ENCODE assay signal across 8 mouse cellular contexts in genomic region chr11:103142441-103143182, GRCm38 (mm10). TPM values are rescaled to one million over a fixed set of nuclear protein-coding genes. Genes with fewer than 3 reads are reported as not detected.
DNase-seq lines count a peak whose midpoint lies in the region; ATAC-seq and TF ChIP-seq lines count a peak whose summit lies in the region.

No protein-coding gene starts in this region.

- peaks cover 13% of the 10 kb centered on the region; the same call in 1 of the 2 replicates for H3K36me3 ChIP-seq in forebrain, embryonic 14.5 days (ENCODE audit: control insufficient read depth, insufficient read depth, low read length)
- H3K36me3 ChIP-seq in hindbrain, embryonic 12.5 days, result peaks cover 14% of the 10 kb centered on the region; the same call in 1 of the 2 replicates

- H3K9me3 ChIP-seq in forebrain, embryonic 14.5 days (replicated peaks; ENCODE audit: control insufficient read depth, low read length), result no peaks in the 10 kb centered on the region
- no peaks in the 10 kb centered on the region for H3K9me3 ChIP-seq in hindbrain, embryonic 12.5 days (replicated peaks)

- no peak for TF ChIP-seq CTCF in lung, adult 2 months (IDR thresholded peaks at IDR 0.05; ENCODE audit: insufficient read depth, low read length)
- no peak for TF ChIP-seq CTCF in olfactory bulb, adult 2 months (IDR thresholded peaks at IDR 0.05; ENCODE audit: insufficient read depth, low read depth, low read length)

- peak; percentile 90 for ATAC-seq in cerebellum, adult (ENCODE audit: insufficient number of reproducible peaks, low FRiP score, low TSS enrichment)
- ATAC-seq in forebrain, embryonic 14.5 days, result peak; percentile 97
- peak; percentile 81 for ATAC-seq in hindbrain, embryonic 12.5 days (ENCODE audit: low FRiP score)

- WGBS in forebrain, embryonic 14.5 days, result 29% methylated on average over 8 of the region's 8 CpGs
- 32% methylated on average over 8 of the region's 8 CpGs for WGBS in hindbrain, embryonic 12.5 days
- WGBS in lung, adult 2 months, result 12% methylated on average over 8 of the region's 8 CpGs
- 9% methylated on average over 8 of the region's 8 CpGs for WGBS in olfactory bulb, adult 2 months

- peak overlapping the region; percentile 92 for H3K27ac ChIP-seq in forebrain, embryonic 14.5 days (ENCODE audit: low read depth, low read length)
- H3K27ac ChIP-seq in hindbrain, embryonic 12.5 days, result peak overlapping the region; percentile 76
- peak overlapping the region; percentile 95 for H3K27ac ChIP-seq in olfactory bulb, adult 2 months (ENCODE audit: insufficient read depth, low read depth, low read length)

- TF ChIP-seq POLR2A in lung, adult 2 months (IDR thresholded peaks at IDR 0.05; ENCODE audit: borderline replicate concordance, extremely low read depth, low read depth, low read length), result no peak; the same call in 1 of the 2 replicates
- peak; percentile 46; the same call in 1 of the 2 replicates for TF ChIP-seq POLR2A in olfactory bulb, adult 2 months (IDR thresholded peaks at IDR 0.05; ENCODE audit: insufficient read depth, low read depth, low read length)

- peak overlapping the region; percentile 23 for H3K4me3 ChIP-seq in forebrain, embryonic 14.5 days (ENCODE audit: low read depth, low read length)
- peak overlapping the region; percentile 11 for H3K4me3 ChIP-seq in hindbrain, embryonic 12.5 days
- H3K4me3 ChIP-seq in lung, adult 2 months (replicated peaks; ENCODE audit: extremely low read depth, low read depth, low read length), result peak overlapping the region; percentile 31
- H3K4me3 ChIP-seq in olfactory bulb, adult 2 months (ENCODE audit: insufficient read depth, low read depth, low read length), result peak overlapping the region; percentile 53

- peak; percentile 92 for DNase-seq in Muller cell, postnatal 12 days (ENCODE audit: inconsistent ontology term)
- peak; percentile 95 for DNase-seq in forebrain, embryonic 14.5 days (ENCODE audit: low spot score)
- peak; percentile 95 for DNase-seq in layer of hippocampus, adult 9-11 months
- DNase-seq in lung, adult 2 months, result peak; percentile 70
- no peak for DNase-seq in B cell, adult 2 months

- H3K27me3 ChIP-seq in forebrain, embryonic 14.5 days (replicated peaks; ENCODE audit: control insufficient read depth, insufficient read depth, low read length), result no peaks in the 10 kb centered on the region
- no peaks in the 10 kb centered on the region for H3K27me3 ChIP-seq in hindbrain, embryonic 12.5 days

- peaks cover 9% of the 10 kb centered on the region for H3K4me1 ChIP-seq in forebrain, embryonic 14.5 days (ENCODE audit: control insufficient read depth, insufficient read depth, low read length)
- peaks cover 32% of the 10 kb centered on the region for H3K4me1 ChIP-seq in hindbrain, embryonic 12.5 days
- peaks cover 22% of the 10 kb centered on the region for H3K4me1 ChIP-seq in lung, adult 2 months (ENCODE audit: control insufficient read depth, insufficient read depth, low read length)
- H3K4me1 ChIP-seq in olfactory bulb, adult 2 months (ENCODE audit: control insufficient read depth, insufficient read depth, low read length), result peaks cover 34% of the 10 kb centered on the region

- H3K4me2 ChIP-seq in forebrain, embryonic 14.5 days (ENCODE audit: low read length), result peak overlapping the region; percentile 51
- peak overlapping the region; percentile 48 for H3K4me2 ChIP-seq in hindbrain, embryonic 12.5 days (replicated peaks)

- peak overlapping the region; percentile 64 for H3K9ac ChIP-seq in forebrain, embryonic 14.5 days (ENCODE audit: low read length)
- peak overlapping the region; percentile 50 for H3K9ac ChIP-seq in hindbrain, embryonic 12.5 days

RNA-seq across cellular contexts. Expression of gene Hexim2, which starts 10.4 kb away (rescaled TPM):
- polyA plus RNA-seq in forebrain, embryonic 14.5 days (2014; fragmentation: Nextera tagmentation; extraction: Ambion mirVana), result 9.6 and 13.4 TPM in 2 replicates
- polyA plus RNA-seq in hindbrain, embryonic 12.5 days (2016; fragmentation: Nextera tagmentation; extraction: Ambion mirVana), result 12.0 and 12.9 TPM in 2 replicates
- 2.9 and 4.7 TPM in 2 replicates for polyA plus RNA-seq in lung, adult 2 months (2012; rRNA removed)
- not detected in 2 replicates for polyA plus RNA-seq in olfactory bulb, adult 2 months (2012; ENCODE audit: insufficient read depth, insufficient read length, low replicate concordance, missing spikeins)

RNA-seq across cellular contexts. Expression of gene Hexim1, which starts 26.6 kb away (rescaled TPM):
- 4.8 and 5.4 TPM in 2 replicates for polyA plus RNA-seq in forebrain, embryonic 14.5 days (2014; fragmentation: Nextera tagmentation; extraction: Ambion mirVana)
- 3.8 and 4.0 TPM in 2 replicates for polyA plus RNA-seq in hindbrain, embryonic 12.5 days (2016; fragmentation: Nextera tagmentation; extraction: Ambion mirVana)
- polyA plus RNA-seq in lung, adult 2 months (2012; rRNA removed), result 15.2 and 16.0 TPM in 2 replicates
- polyA plus RNA-seq in olfactory bulb, adult 2 months (2012; ENCODE audit: insufficient read depth, insufficient read length, low replicate concordance, missing spikeins), result not detected in 2 replicates

RNA-seq across cellular contexts. Expression of gene Fmnl1, which starts 28.3 kb away (rescaled TPM):
- polyA plus RNA-seq in forebrain, embryonic 14.5 days (2014; fragmentation: Nextera tagmentation; extraction: Ambion mirVana), result 1.2 and 3.2 TPM in 2 replicates
- polyA plus RNA-seq in hindbrain, embryonic 12.5 days (2016; fragmentation: Nextera tagmentation; extraction: Ambion mirVana), result 1.4 and 1.6 TPM in 2 replicates
- polyA plus RNA-seq in lung, adult 2 months (2012; rRNA removed), result 26.4 and 31.7 TPM in 2 replicates
- 142 TPM in 1 of 2 replicates, not detected in the other for polyA plus RNA-seq in olfactory bulb, adult 2 months (2012; ENCODE audit: insufficient read depth, insufficient read length, low replicate concordance, missing spikeins)

RNA-seq across cellular contexts. Expression of gene Acbd4, which starts 41.1 kb away (rescaled TPM):
- 10.4 and 11.8 TPM in 2 replicates for polyA plus RNA-seq in forebrain, embryonic 14.5 days (2014; fragmentation: Nextera tagmentation; extraction: Ambion mirVana)
- polyA plus RNA-seq in hindbrain, embryonic 12.5 days (2016; fragmentation: Nextera tagmentation; extraction: Ambion mirVana), result 7.0 and 8.3 TPM in 2 replicates
- 41.1 and 46.5 TPM in 2 replicates for polyA plus RNA-seq in lung, adult 2 months (2012; rRNA removed)
- polyA plus RNA-seq in olfactory bulb, adult 2 months (2012; ENCODE audit: insufficient read depth, insufficient read length, low replicate concordance, missing spikeins), result not detected in 2 replicates

RNA-seq across cellular contexts. Expression of gene Plcd3, which starts 41.2 kb away (rescaled TPM):
- 1.1 and 1.4 TPM in 2 replicates for polyA plus RNA-seq in forebrain, embryonic 14.5 days (2014; fragmentation: Nextera tagmentation; extraction: Ambion mirVana)
- 1.6 and 1.7 TPM in 2 replicates for polyA plus RNA-seq in hindbrain, embryonic 12.5 days (2016; fragmentation: Nextera tagmentation; extraction: Ambion mirVana)
- polyA plus RNA-seq in lung, adult 2 months (2012; rRNA removed), result 11.0 and 17.2 TPM in 2 replicates
- polyA plus RNA-seq in olfactory bulb, adult 2 months (2012; ENCODE audit: insufficient read depth, insufficient read length, low replicate concordance, missing spikeins), result not detected in 2 replicates

Comparison
In these comparisons a context has a peak if more than half of its experiments do, and no peak if none do; other contexts are left out.
1. DNase-seq: peak in Muller cell, postnatal 12 days (single experiment), forebrain, embryonic 14.5 days (single experiment), layer of hippocampus, adult 9-11 months (single experiment) and lung, adult 2 months (single experiment); none in B cell, adult 2 months (0 of 2).
2. Peak in every context shown above with its lines, with median percentiles within 50 percentile points of each other: ATAC-seq, H3K27ac ChIP-seq and H3K4me3 ChIP-seq.